24 mouse cellular contexts compared by ENCODE assay signal in the genomic region with DNA sequence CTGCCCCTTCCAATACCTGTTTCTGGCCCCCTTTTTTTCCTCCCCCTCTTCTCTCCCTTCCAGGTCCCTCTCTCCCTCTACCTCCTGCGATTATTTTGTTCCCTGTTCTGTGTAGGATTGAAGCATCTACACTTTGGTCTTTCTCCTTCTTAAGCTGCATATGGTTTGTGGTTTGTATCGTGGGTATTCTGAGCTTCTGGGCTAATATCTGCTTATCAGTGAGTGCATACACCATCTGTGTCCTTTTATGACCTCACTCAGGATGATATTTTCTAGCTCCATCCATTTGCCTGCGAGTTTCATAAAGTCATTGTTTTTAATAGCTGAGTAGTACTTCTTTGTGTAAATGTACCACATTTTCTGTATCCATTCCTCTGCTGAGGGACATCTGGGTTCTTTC. TPM values are rescaled to one million over a fixed set of nuclear protein-coding genes. Genes with fewer than 3 reads are reported as not detected.
DNase-seq lines count a peak whose midpoint lies in the region; ATAC-seq lines count a peak whose summit lies in the region.
"Had no signal": no experiment of that assay in that cellular context is flagged by ENCODE, and none has a peak within 500 bp of the region (broad histone marks: within the 10 kb centered on the region; RNA-seq: fewer than 3 reads in every experiment).

No protein-coding gene starts in this region.

- H3K4me2 ChIP-seq in liver, embryonic 12.5 days: peak overlapping the region; percentile 52
- 0 out of 2 replicates have a peak overlapping the region, but pooled peaks have one; percentile 42 for H3K4me2 ChIP-seq in liver, embryonic 15.5 days
- H3K4me2 ChIP-seq: embryonic facial prominence, embryonic 12.5 days; embryonic facial prominence, embryonic 15.5 days; forebrain, embryonic 15.5 days; hindbrain, embryonic 12.5 days; hindbrain, embryonic 15.5 days had no signal

- peaks cover 46% of the 10 kb centered on the region for H3K4me1 ChIP-seq in liver, embryonic 12.5 days
- peaks cover 27% of the 10 kb centered on the region for H3K4me1 ChIP-seq in liver, embryonic 15.5 days (replicated peaks)
- H3K4me1 ChIP-seq: embryonic facial prominence, embryonic 12.5 days; embryonic facial prominence, embryonic 15.5 days; forebrain, embryonic 15.5 days; heart, embryonic 10.5 days; hindbrain, embryonic 12.5 days; hindbrain, embryonic 15.5 days had no signal

- H3K27me3 ChIP-seq in liver, embryonic 12.5 days (replicated peaks): no peaks in the 10 kb centered on the region
- H3K27me3 ChIP-seq in liver, embryonic 15.5 days: no peaks in the 10 kb centered on the region
- H3K27me3 ChIP-seq: CH12.LX; embryonic facial prominence, embryonic 12.5 days; embryonic facial prominence, embryonic 15.5 days; forebrain, embryonic 15.5 days; hindbrain, embryonic 12.5 days; hindbrain, embryonic 15.5 days had no signal

- ATAC-seq in liver, embryonic 12.5 days: 0 out of 2 replicates have a peak, but pooled peaks have one; percentile 33
- no peak for ATAC-seq in liver, embryonic 15.5 days (ENCODE audit: insufficient read depth)
- ATAC-seq: activated CD4-positive, CD25-positive, alpha-beta regulatory T cell, adult 4 months; forebrain, embryonic 15.5 days had no signal

- H3K4me3 ChIP-seq in liver, embryonic 12.5 days: no peak overlapping the region
- no peak overlapping the region for H3K4me3 ChIP-seq in liver, embryonic 15.5 days (replicated peaks)
- H3K4me3 ChIP-seq: embryonic facial prominence, embryonic 12.5 days; embryonic facial prominence, embryonic 15.5 days; forebrain, embryonic 15.5 days; heart, adult 2 months; heart, embryonic 10.5 days; hindbrain, embryonic 12.5 days; hindbrain, embryonic 15.5 days had no signal

- no peaks in the 10 kb centered on the region for H3K9me3 ChIP-seq in liver, embryonic 12.5 days (replicated peaks)
- no peaks in the 10 kb centered on the region for H3K9me3 ChIP-seq in liver, embryonic 15.5 days (replicated peaks)
- H3K9me3 ChIP-seq: embryonic facial prominence, embryonic 12.5 days; embryonic facial prominence, embryonic 15.5 days; forebrain, embryonic 15.5 days; G1E; heart, embryonic 10.5 days; hindbrain, embryonic 12.5 days; hindbrain, embryonic 15.5 days had no signal

- no peaks in the 10 kb centered on the region for H3K36me3 ChIP-seq in liver, embryonic 12.5 days
- H3K36me3 ChIP-seq in liver, embryonic 15.5 days (replicated peaks): no peaks in the 10 kb centered on the region
- H3K36me3 ChIP-seq: embryonic facial prominence, embryonic 12.5 days; embryonic facial prominence, embryonic 15.5 days; forebrain, embryonic 15.5 days; G1E; heart, embryonic 10.5 days; hindbrain, embryonic 12.5 days; hindbrain, embryonic 15.5 days had no signal

- H3K27ac ChIP-seq in liver, embryonic 12.5 days: peak overlapping the region; percentile 88
- H3K27ac ChIP-seq in liver, embryonic 15.5 days (replicated peaks): peak overlapping the region; percentile 85
- H3K27ac ChIP-seq: embryonic facial prominence, embryonic 12.5 days; embryonic facial prominence, embryonic 15.5 days; forebrain, embryonic 15.5 days; heart, adult 2 months; heart, embryonic 10.5 days; hindbrain, embryonic 12.5 days; hindbrain, embryonic 15.5 days had no signal

- H3K9ac ChIP-seq in liver, embryonic 12.5 days: no peak overlapping the region
- no peak overlapping the region for H3K9ac ChIP-seq in liver, embryonic 15.5 days
- H3K9ac ChIP-seq: embryonic facial prominence, embryonic 12.5 days; embryonic facial prominence, embryonic 15.5 days; forebrain, embryonic 15.5 days; hindbrain, embryonic 12.5 days; hindbrain, embryonic 15.5 days had no signal

- WGBS in liver, embryonic 12.5 days (ENCODE audit: insufficient replicate concordance): 42% methylated on average over 3 of the region's 3 CpGs
- WGBS in liver, embryonic 15.5 days (ENCODE audit: insufficient replicate concordance): 44% methylated on average over 3 of the region's 3 CpGs

- DNase-seq in liver (no peak), MEL-GATA-1-ER (ENCODE audit: extremely low read depth, low read depth) (peak; percentile 56)
- no peak for DNase-seq in spleen, postnatal 4 days (ENCODE audit: low spot score in 2 of 2)
- no peak for DNase-seq in natural killer cell, adult 2 months (ENCODE audit: low spot score in 2 of 2)
- DNase-seq: adrenal gland, adult 8-10 months; adrenal gland, postnatal 25 days; B cell, adult 2 months; cerebellum, adult 18-20 months; cerebellum, adult 9-10 months; cerebellum, postnatal 14 days; gastrocnemius, postnatal 10 days; gastrocnemius, postnatal 36 days; heart, adult 2 months had no signal

RNA-seq across cellular contexts. Expression of a gene that starts 15.0 kb away (rescaled TPM):
- 0.63 and 0.74 TPM in 2 replicates for polyA plus RNA-seq in liver, embryonic 12.5 days (2016; fragmentation: Nextera tagmentation; extraction: Ambion mirVana)
- polyA plus RNA-seq in liver, embryonic 15.5 days (2015; fragmentation: Nextera tagmentation; extraction: Ambion mirVana): 0.56 and 0.98 TPM in 2 replicates

RNA-seq across cellular contexts. Expression of a gene that starts 52.6 kb away (rescaled TPM):
- 10.9 and 11.1 TPM in 2 replicates for polyA plus RNA-seq in liver, embryonic 12.5 days (2016; fragmentation: Nextera tagmentation; extraction: Ambion mirVana)
- polyA plus RNA-seq in liver, embryonic 15.5 days (2015; fragmentation: Nextera tagmentation; extraction: Ambion mirVana): 6.5 and 6.6 TPM in 2 replicates
